Mouse (Mus musculus) liver, postnatal 0 days (tissue): ENCODE measurements around the gene Cox7a1.

Source experiments
- CTCF ChIP-seq: sonication (generic); IDR thresholded peaks from 2 replicates; pipeline ENCODE4 v1.5.1; 2016; ENCODE audit warnings: antibody characterized with exemption, low read depth
- EP300 ChIP-seq: IDR thresholded peaks from 2 replicates; pipeline ENCODE4 v1.6.1; 2016; ENCODE audit warnings: antibody characterized with exemption, low read depth, mild to moderate bottlenecking

DNA sequence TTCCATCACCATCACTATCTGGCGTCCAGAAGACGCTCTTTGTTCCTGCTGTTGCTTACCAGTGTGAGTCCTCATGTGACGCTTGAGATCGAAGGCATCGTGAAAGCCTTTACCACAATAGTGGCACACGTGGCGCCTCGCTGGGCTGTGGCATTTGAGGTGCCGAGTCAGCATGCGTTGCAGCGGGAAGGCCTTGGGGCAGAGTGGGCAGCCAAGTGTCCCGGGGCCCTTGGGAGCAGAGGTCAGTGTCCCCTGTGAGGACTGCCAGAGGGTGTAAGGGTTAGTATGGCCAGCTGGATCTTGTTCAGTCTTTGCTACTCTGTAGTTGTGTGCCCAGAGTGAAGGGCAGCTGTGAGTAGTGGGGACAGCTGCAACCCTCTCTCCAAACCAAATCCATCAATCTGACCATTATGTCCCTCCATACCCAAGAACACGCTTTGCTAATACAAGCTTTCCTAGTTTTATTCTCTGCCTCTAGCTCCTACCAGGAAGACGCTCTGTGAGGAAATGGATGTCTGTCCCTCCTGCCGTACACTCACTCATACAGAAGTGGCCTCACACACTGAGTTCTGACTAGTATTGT lies 50.4 kb downstream of the Cox7a1 start:
- TF ChIP-seq CTCF, result no peak
- TF ChIP-seq EP300, result no peak
